ENCODE assay signal across 8 mouse cellular contexts in genomic region chr12:101718755-101719150, GRCm38 (mm10). TPM values are rescaled to one million over a fixed set of nuclear protein-coding genes. Genes with fewer than 3 reads are reported as not detected.
DNase-seq lines count a peak whose midpoint lies in the region; ATAC-seq and TF ChIP-seq lines count a peak whose summit lies in the region.

No protein-coding gene starts in this region.

- H3K4me3 ChIP-seq in cortical plate, adult 2 months (ENCODE audit: insufficient read depth, low read length): peak overlapping the region; percentile 23
- peak overlapping the region; percentile 67 for H3K4me3 ChIP-seq in hindbrain, embryonic 11.5 days (ENCODE audit: low read depth, low read length)
- H3K4me3 ChIP-seq in midbrain, embryonic 14.5 days (replicated peaks; ENCODE audit: low read depth, low read length): peak overlapping the region; percentile 70

- peak overlapping the region; percentile 97 for H3K4me2 ChIP-seq in hindbrain, embryonic 11.5 days (replicated peaks; ENCODE audit: low read depth, low read length)
- peak overlapping the region; percentile 98 for H3K4me2 ChIP-seq in midbrain, embryonic 14.5 days (ENCODE audit: low read length)

- intact Hi-C loops in gastrocnemius, postnatal 14 days (cut with DNase I; ENCODE audit: low total_unique reads): loop anchor here (2.0 kb wide), 1 partner anchor 60 kb away; no protein-coding TSS in a partner anchor

- H3K27me3 ChIP-seq in hindbrain, embryonic 11.5 days (ENCODE audit: control insufficient read depth, insufficient read depth, low read length): peaks cover 5% of the 10 kb centered on the region
- H3K27me3 ChIP-seq in midbrain, embryonic 14.5 days (ENCODE audit: control insufficient read depth, insufficient read depth, low read length): peaks cover 7% of the 10 kb centered on the region; the same call in 1 of the 2 replicates

- H3K9me3 ChIP-seq in hindbrain, embryonic 11.5 days (ENCODE audit: control insufficient read depth, low read length): no peaks in the 10 kb centered on the region
- H3K9me3 ChIP-seq in midbrain, embryonic 14.5 days (ENCODE audit: control insufficient read depth, low read length): no peaks in the 10 kb centered on the region

- no peak overlapping the region for H3K27ac ChIP-seq in cortical plate, adult 2 months (ENCODE audit: insufficient read depth, low read length)
- H3K27ac ChIP-seq in hindbrain, embryonic 11.5 days (ENCODE audit: low read depth, low read length): no peak overlapping the region
- H3K27ac ChIP-seq in midbrain, embryonic 14.5 days (replicated peaks; ENCODE audit: low read depth, low read length): no peak overlapping the region

- DNase-seq in adrenal gland, adult 2 months: peak; percentile 39
- no peak for DNase-seq in adrenal gland, adult 8-10 months
- peak; percentile 49 for DNase-seq in hindbrain, embryonic 11.5 days (ENCODE audit: low spot score)
- peak; percentile 26 for DNase-seq in liver
- peak; percentile 44 for DNase-seq in midbrain, embryonic 14.5 days
- DNase-seq in cerebellum, postnatal 36 days: no peak
- no peak for DNase-seq in gastrocnemius, postnatal 14 days

- ATAC-seq in hindbrain, embryonic 11.5 days (ENCODE audit: low FRiP score): peak; percentile 81
- ATAC-seq in midbrain, embryonic 14.5 days (ENCODE audit: low FRiP score, low TSS enrichment): peak; percentile 74

- WGBS in hindbrain, embryonic 11.5 days: 0% methylated on average over 9 of the region's 9 CpGs
- 3% methylated on average over 9 of the region's 9 CpGs for WGBS in midbrain, embryonic 14.5 days

- no peak overlapping the region for H3K9ac ChIP-seq in hindbrain, embryonic 11.5 days (ENCODE audit: low read depth, low read length)
- H3K9ac ChIP-seq in midbrain, embryonic 14.5 days (replicated peaks; ENCODE audit: low read length): no peak overlapping the region

- H3K4me1 ChIP-seq in cortical plate, adult 2 months (ENCODE audit: control insufficient read depth, insufficient read depth, low read length): no peaks in the 10 kb centered on the region
- no peaks in the 10 kb centered on the region for H3K4me1 ChIP-seq in hindbrain, embryonic 11.5 days (replicated peaks; ENCODE audit: control insufficient read depth, insufficient read depth, low read length)
- H3K4me1 ChIP-seq in midbrain, embryonic 14.5 days (ENCODE audit: control insufficient read depth, insufficient read depth, low read length): no peaks in the 10 kb centered on the region

- no peaks in the 10 kb centered on the region for H3K36me3 ChIP-seq in hindbrain, embryonic 11.5 days (ENCODE audit: control insufficient read depth, insufficient read depth, low read length)
- H3K36me3 ChIP-seq in midbrain, embryonic 14.5 days (ENCODE audit: control insufficient read depth, insufficient read depth, low read length): no peaks in the 10 kb centered on the region

- TF ChIP-seq CTCF in cortical plate, adult 2 months (IDR thresholded peaks at IDR 0.05; ENCODE audit: extremely low read depth, insufficient read depth, low read length): no peak

- no peak for TF ChIP-seq POLR2A in cortical plate, adult 2 months (IDR thresholded peaks at IDR 0.05; ENCODE audit: extremely low read depth, insufficient read depth, low read length)

RNA-seq across cellular contexts. Expression of gene Tc2n, which starts 0.4 kb away (rescaled TPM):
- 1 to 10 TPM in 1 of 2 experiments, under 1 TPM in 1; 0.73 to 1.4 TPM for total RNA-seq in adrenal gland, adult 2 months (2021)
- polyA plus RNA-seq in adrenal gland, adult 2 months (2012; rRNA removed): 0.02 TPM in 1 of 2 replicates, not detected in the other
- 1 to 10 TPM in 3 of 4 experiments, under 1 TPM in 1; 0.80 to 1.8 (median 1.5) TPM for total RNA-seq in adrenal gland, adult 8-10 months (2022)
- polyA plus RNA-seq in cortical plate, adult 2 months (2012; rRNA removed): 0.02 and 0.06 TPM in 2 replicates
- polyA plus RNA-seq in hindbrain, embryonic 11.5 days (2014; fragmentation: Nextera tagmentation; extraction: Ambion mirVana): 0.07 and 0.52 TPM in 2 replicates
- polyA plus RNA-seq in midbrain, embryonic 14.5 days (2014; fragmentation: Nextera tagmentation; extraction: Ambion mirVana): 0.34 and 0.36 TPM in 2 replicates
- total RNA-seq in gastrocnemius, postnatal 14 days (2021): under 1 TPM; 0.22 to 0.49 TPM

Comparison
In these comparisons a context has a peak if more than half of its experiments do, and no peak if none do; other contexts are left out.
1. DNase-seq: peak in adrenal gland, adult 2 months (single experiment), hindbrain, embryonic 11.5 days (single experiment), liver (single experiment) and midbrain, embryonic 14.5 days (single experiment); none in adrenal gland, adult 8-10 months (single experiment), cerebellum, postnatal 36 days (0 of 2) and gastrocnemius, postnatal 14 days (single experiment).
2. Peak in every context shown above with its lines, with median percentiles within 50 percentile points of each other: H3K4me3 ChIP-seq.